Mouse (Mus musculus): ENCODE results near the gene Pde7b. TPM values are rescaled to one million over a fixed set of nuclear protein-coding genes. Genes with fewer than 3 reads are reported as not detected.

Gene Pde7b
- total and polyA plus RNA-seq, 3 experiments = not detected

- in situ Hi-C loops (cut with MboI; ENCODE audit: low pct_ligation_motif_present, low pct_unique_long_range_greater_than_20kb, low sequenced_read_pairs) (no loop called here), dilution Hi-C loops (cut with MboI; ENCODE audit: extremely low pct_ligation_motif_present, extremely low pct_unique_long_range_greater_than_20kb, low sequenced_read_pairs) (no loop called here)
- H3K79me2 ChIP-seq (replicated peaks; ENCODE audit: control insufficient read depth, extremely low read depth, insufficient read depth, poor library complexity, severe bottlenecking) = no peaks in the 10 kb centered on the region
- H3K9me3 ChIP-seq (replicated peaks; ENCODE audit: low read length) = no peaks in the 10 kb centered on the region
- H3K27ac ChIP-seq (ENCODE audit: insufficient read depth, low read depth) = no peak overlapping the region
- H3K27me3 ChIP-seq (replicated peaks) = no peaks in the 10 kb centered on the region
- peaks cover 0 to 22% of the 10 kb centered on the region in 2 experiments; a peak in 2 of 4 replicates for H3K4me1 ChIP-seq (ENCODE audit: control insufficient read depth in 1 of 2, insufficient read depth in 2 of 2)
- DNase-seq (ENCODE audit: extremely low read depth) = no peak
- no peaks in the 10 kb centered on the region for H3K36me3 ChIP-seq (replicated peaks in 1 of 2; ENCODE audit: control insufficient read depth in 1 of 2, insufficient read depth in 1 of 2, low read length in 1 of 2)
- TF ChIP-seq MAFK (IDR thresholded peaks at IDR 0.05; ENCODE audit: insufficient replicate concordance, low read length) = no peak
- no peak for TF ChIP-seq MYC (IDR thresholded peaks at IDR 0.05; ENCODE audit: low read depth, low read length)
- TF ChIP-seq JUN (IDR thresholded peaks at IDR 0.05; ENCODE audit: insufficient read depth, low read depth, low read length) = no peak
- no peak for TF ChIP-seq POLR2AphosphoS2 (IDR thresholded peaks at IDR 0.05; ENCODE audit: low read depth, low read length)
- TF ChIP-seq CHD1 (IDR thresholded peaks at IDR 0.05; ENCODE audit: low read depth, low read length) = no peak
- TF ChIP-seq SIN3A (IDR thresholded peaks at IDR 0.05; ENCODE audit: low read length) = no peak
- no peak for TF ChIP-seq USF2 (conservative IDR thresholded peaks at IDR 0.05; ENCODE audit: low read depth, low read length)
- TF ChIP-seq NRF1 (IDR thresholded peaks at IDR 0.05; ENCODE audit: low read depth, low read length) = no peak
- TF ChIP-seq RCOR1 (conservative IDR thresholded peaks at IDR 0.05; ENCODE audit: low read depth, low read length) = no peak
- TF ChIP-seq ZC3H11A (IDR thresholded peaks at IDR 0.05; ENCODE audit: low read depth, low read length) = no peak
- no peak for TF ChIP-seq BHLHE40 (IDR thresholded peaks at IDR 0.05; ENCODE audit: low read depth, low read length)
- TF ChIP-seq USF1 (IDR thresholded peaks at IDR 0.05; ENCODE audit: low read depth, low read length) = no peak
- no peak for TF ChIP-seq MAZ (IDR thresholded peaks at IDR 0.05; ENCODE audit: low read depth, low read length)
- no peak for TF ChIP-seq NELFE (IDR thresholded peaks at IDR 0.05; ENCODE audit: low read depth, low read length)
- TF ChIP-seq ELF1 (IDR thresholded peaks at IDR 0.05; ENCODE audit: low read depth, low read length) = no peak
- TF ChIP-seq CHD2 (IDR thresholded peaks at IDR 0.05; ENCODE audit: low read length) = no peak
- TF ChIP-seq RAD21 (IDR thresholded peaks at IDR 0.05; ENCODE audit: low read depth, low read length) = no peak
- no peak overlapping the region for H3K4me2 ChIP-seq (ENCODE audit: insufficient read depth, low read depth, poor library complexity, severe bottlenecking)
- H3K4me3 ChIP-seq (replicated peaks in 1 of 3; ENCODE audit: low read depth in 2 of 3, low read length in 2 of 3, poor library complexity in 1 of 3) = no peak overlapping the region
- no peak overlapping the region for H3K9ac ChIP-seq (ENCODE audit: insufficient read depth, low read depth)
Measured at GRCm38 (mm10) chr10:20492216-20492964, 232.5 kb downstream of the Pde7b start.

- H3K27ac ChIP-seq (ENCODE audit: insufficient read depth, low read depth) = no peak overlapping the region
- no peak overlapping the region for H3K4me2 ChIP-seq (ENCODE audit: insufficient read depth, low read depth, poor library complexity, severe bottlenecking)
- in situ Hi-C loops (cut with MboI; ENCODE audit: low pct_ligation_motif_present, low pct_unique_long_range_greater_than_20kb, low sequenced_read_pairs) (no loop called here), dilution Hi-C loops (cut with MboI; ENCODE audit: extremely low pct_ligation_motif_present, extremely low pct_unique_long_range_greater_than_20kb, low sequenced_read_pairs) (no loop called here)
- no peaks in the 10 kb centered on the region for H3K36me3 ChIP-seq (replicated peaks in 1 of 2; ENCODE audit: control insufficient read depth in 1 of 2, insufficient read depth in 1 of 2, low read length in 1 of 2)
- H3K4me3 ChIP-seq (replicated peaks in 1 of 3; ENCODE audit: low read depth in 2 of 3, low read length in 2 of 3, poor library complexity in 1 of 3) = no peak overlapping the region
- H3K4me1 ChIP-seq (ENCODE audit: control insufficient read depth in 1 of 2, insufficient read depth in 2 of 2) = peaks cover 0 to 22% of the 10 kb centered on the region in 2 experiments; a peak in 2 of 4 replicates
- no peaks in the 10 kb centered on the region for H3K9me3 ChIP-seq (replicated peaks; ENCODE audit: low read length)
- no peaks in the 10 kb centered on the region for H3K79me2 ChIP-seq (replicated peaks; ENCODE audit: control insufficient read depth, extremely low read depth, insufficient read depth, poor library complexity, severe bottlenecking)
- TF ChIP-seq BHLHE40 (IDR thresholded peaks at IDR 0.05; ENCODE audit: low read depth, low read length) (no peak), SMC3 (IDR thresholded peaks at IDR 0.05; ENCODE audit: low read depth, low read length) (peak; percentile 30), RAD21 (IDR thresholded peaks at IDR 0.05; ENCODE audit: low read depth, low read length) (peak; percentile 7; the same call in 1 of the 2 replicates), CTCF (conservative IDR thresholded peaks at IDR 0.05 in 1 of 2, IDR thresholded peaks at IDR 0.05 in 1 of 2; ENCODE audit: low read depth in 2 of 2, low read length in 2 of 2) (peak in 1 of 2 experiments; percentile 38; a peak in 2 of 4 replicates)
- no peaks in the 10 kb centered on the region for H3K27me3 ChIP-seq (replicated peaks)
- DNase-seq (ENCODE audit: extremely low read depth) = peak; percentile 32
- no peak overlapping the region for H3K9ac ChIP-seq (ENCODE audit: insufficient read depth, low read depth)
Measured at GRCm38 (mm10) chr10:20490775-20491174, 234.1 kb downstream of the Pde7b start.

Data from CH12.LX (cell line).